Mouse (Mus musculus): ENCODE measurements around the gene Gns.

DNA sequence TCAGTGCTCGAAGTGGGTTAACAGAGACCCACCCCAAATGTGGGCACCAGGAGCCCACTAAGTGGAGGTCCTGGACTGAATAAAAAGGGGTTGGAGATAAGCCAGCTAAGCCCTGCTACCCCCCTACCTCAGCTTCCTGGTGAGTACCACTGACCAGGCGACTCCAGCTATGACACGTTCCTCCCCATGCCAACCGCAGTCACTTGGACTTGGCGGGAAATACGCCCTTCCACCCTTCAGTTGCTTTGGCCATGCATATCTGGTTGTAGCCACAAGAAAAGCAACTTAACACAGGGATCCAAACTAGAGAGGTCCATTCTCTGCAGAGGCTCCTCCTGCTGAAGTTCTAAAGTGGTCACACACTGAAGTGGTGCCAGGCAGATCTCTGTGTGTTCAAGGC is 57.4 kb downstream of the Gns start:
- TF ChIP-seq CTCF (conservative IDR thresholded peaks at IDR 0.05; ENCODE audit: insufficient read depth, insufficient read length, low read depth, low read length) = no peak
- no peak for TF ChIP-seq POLR2A (IDR thresholded peaks at IDR 0.05; ENCODE audit: low read depth, low read length)
